Mouse (Mus musculus) lung, embryonic 16.5 days (tissue): ENCODE measurements around the gene Slc45a2. TPM values are rescaled to one million over a fixed set of nuclear protein-coding genes. Genes with fewer than 3 reads are reported as not detected.

Source experiments
- ATAC-seq: fragments of 200-750 bp; cut with Nextera tagmentation; 2 replicates; pipeline ENCODE4 v1.8.0; 2017; ENCODE audit warnings: low read depth, mild to moderate bottlenecking, moderate library complexity
- H3K27ac ChIP-seq: fragments of 300-500 bp; sonication (generic); 2 replicates; pipeline ENCODE4 v1.5.1; 2014; ENCODE audit warnings: mild to moderate bottlenecking, control low read depth, low read length
- H3K27me3 ChIP-seq: fragments of 300-500 bp; sonication (generic); 2 replicates; pipeline ENCODE4 v1.6.1; 2014; ENCODE audit warnings: low read depth, low read length, mixed read lengths; ENCODE audit not compliant: control insufficient read depth, insufficient read depth
- H3K36me3 ChIP-seq: fragments of 300-500 bp; sonication (generic); 2 replicates; pipeline ENCODE4 v1.6.1; 2014; ENCODE audit warnings: low read length; ENCODE audit not compliant: control insufficient read depth, insufficient read depth
- H3K4me1 ChIP-seq: fragments of 300-500 bp; sonication (generic); replicated peaks from 2 replicates; pipeline ENCODE4 v1.6.1; 2014; ENCODE audit warnings: low read length, mixed read lengths; ENCODE audit not compliant: control insufficient read depth, insufficient read depth
- H3K4me2 ChIP-seq: fragments of 300-500 bp; sonication (generic); 2 replicates; pipeline ENCODE4 v1.6.1; 2014; ENCODE audit warnings: low read depth, low read length, control low read depth
- H3K4me3 ChIP-seq: fragments of 300-500 bp; sonication (generic); 2 replicates; pipeline ENCODE4 v1.5.1; 2014; ENCODE audit warnings: mild to moderate bottlenecking, low read length, control low read depth
- H3K9ac ChIP-seq: fragments of 300-500 bp; sonication (generic); 2 replicates; pipeline ENCODE4 v1.6.1; 2014; ENCODE audit warnings: low read length, control low read depth
- H3K9me3 ChIP-seq: fragments of 300-500 bp; sonication (generic); 2 replicates; pipeline ENCODE4 v1.6.1; 2016; ENCODE audit warnings: low read length; ENCODE audit not compliant: control insufficient read depth
- WGBS: fragments of 180-500 bp; shearing (Covaris S2); extraction: QIAGEN DNeasy Blood & Tissue Kit; methylation state at CpG from one replicate; pipeline ENCODE4 v1.1.7; 2014; 5-methylcytosine and 5-hydroxymethylcytosine counted together
- polyA plus RNA-seq: library from polyadenylated mRNA; unstranded; fragments of >200 nt; fragmentation: Nextera tagmentation; extraction: Ambion mirVana; gene quantifications from 2 replicates; pipeline ENCODE4 v1.2.1, GENCODE M21; 2015

The Slc45a2 gene
- polyA plus RNA-seq, 1 experiment from 2014 or later, result not detected

GRCm38 (mm10) chr15:11026801-11027561 is 26.5 kb downstream of the Slc45a2 start:
- Histone ChIP-seq H3K9ac (no peak overlapping the region), H3K4me2 (no peak overlapping the region), H3K9me3 (no peaks in the 10 kb centered on the region), H3K27ac (no peak overlapping the region), H3K27me3 (no peaks in the 10 kb centered on the region), H3K36me3 (no peaks in the 10 kb centered on the region), H3K4me3 (no peak overlapping the region), H3K4me1 (no peaks in the 10 kb centered on the region)
- 39% methylated on average over 4 of the region's 4 CpGs for WGBS
- no peak for ATAC-seq

DNA sequence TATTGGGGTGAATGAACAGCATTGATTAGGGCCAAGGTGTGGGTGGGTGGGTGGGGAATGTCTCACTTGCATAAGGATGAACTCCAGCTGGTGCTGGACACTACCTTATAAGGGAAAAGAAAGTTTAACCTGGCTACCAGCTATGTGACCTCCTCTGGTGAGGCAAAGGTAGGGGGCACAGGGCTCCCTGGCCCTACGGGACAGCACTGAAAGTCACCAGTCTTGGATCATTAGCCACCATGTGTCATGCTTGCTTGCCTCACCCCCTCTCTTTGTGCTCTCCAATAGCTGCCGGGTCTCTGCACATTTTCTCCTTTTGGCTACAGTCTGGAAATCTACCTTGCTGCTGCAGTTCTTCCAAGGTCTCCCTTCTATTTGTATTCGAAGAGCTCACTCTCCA is 29.7 kb downstream of the Slc45a2 start:
- ATAC-seq, result no peak
- Histone ChIP-seq H3K9me3 (no peaks in the 10 kb centered on the region), H3K4me2 (no peak overlapping the region), H3K9ac (no peak overlapping the region), H3K27ac (no peak overlapping the region), H3K27me3 (peaks cover 12% of the 10 kb centered on the region), H3K36me3 (no peaks in the 10 kb centered on the region), H3K4me1 (no peaks in the 10 kb centered on the region), H3K4me3 (no peak overlapping the region)
- 66% methylated on average over 3 of the region's 3 CpGs for WGBS

DNA sequence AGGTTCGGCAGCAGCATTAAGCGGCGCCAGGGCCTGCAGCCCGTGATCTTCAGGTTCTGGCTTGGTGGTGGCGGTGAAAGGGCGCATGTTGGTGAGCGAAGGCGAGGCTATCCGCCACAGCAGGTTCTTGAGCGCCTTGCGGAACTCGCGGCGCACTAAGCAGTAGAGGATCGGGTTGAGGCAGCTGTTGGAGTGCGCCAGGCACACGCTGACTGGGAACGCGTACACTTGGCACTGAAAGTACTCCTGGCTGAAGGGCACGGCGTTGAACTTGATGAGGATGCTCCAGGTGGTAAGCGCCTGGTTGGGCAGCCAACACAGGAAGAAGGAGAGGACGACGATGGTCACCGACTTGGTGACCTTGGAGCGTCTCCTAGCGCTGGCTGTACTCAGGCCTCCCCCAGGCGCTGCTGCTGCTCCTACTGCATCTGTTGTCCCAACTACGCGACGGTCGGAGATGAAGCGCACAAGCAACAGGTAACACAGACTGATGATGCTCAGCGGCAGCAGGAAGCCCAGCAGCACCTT is 35.5 kb downstream of the Slc45a2 start:
- H3K4me2 ChIP-seq, result peak overlapping the region; percentile 66
- peak overlapping the region; percentile 48 for H3K4me3 ChIP-seq
- H3K36me3 ChIP-seq, result no peaks in the 10 kb centered on the region
- H3K27me3 ChIP-seq, result peaks cover 44% of the 10 kb centered on the region
- peaks cover 13% of the 10 kb centered on the region for H3K4me1 ChIP-seq
- 7% methylated on average over 34 of the region's 34 CpGs for WGBS
- H3K27ac ChIP-seq, result no peak overlapping the region
- no peaks in the 10 kb centered on the region for H3K9me3 ChIP-seq
- H3K9ac ChIP-seq, result no peak overlapping the region
- no peak for ATAC-seq

DNA sequence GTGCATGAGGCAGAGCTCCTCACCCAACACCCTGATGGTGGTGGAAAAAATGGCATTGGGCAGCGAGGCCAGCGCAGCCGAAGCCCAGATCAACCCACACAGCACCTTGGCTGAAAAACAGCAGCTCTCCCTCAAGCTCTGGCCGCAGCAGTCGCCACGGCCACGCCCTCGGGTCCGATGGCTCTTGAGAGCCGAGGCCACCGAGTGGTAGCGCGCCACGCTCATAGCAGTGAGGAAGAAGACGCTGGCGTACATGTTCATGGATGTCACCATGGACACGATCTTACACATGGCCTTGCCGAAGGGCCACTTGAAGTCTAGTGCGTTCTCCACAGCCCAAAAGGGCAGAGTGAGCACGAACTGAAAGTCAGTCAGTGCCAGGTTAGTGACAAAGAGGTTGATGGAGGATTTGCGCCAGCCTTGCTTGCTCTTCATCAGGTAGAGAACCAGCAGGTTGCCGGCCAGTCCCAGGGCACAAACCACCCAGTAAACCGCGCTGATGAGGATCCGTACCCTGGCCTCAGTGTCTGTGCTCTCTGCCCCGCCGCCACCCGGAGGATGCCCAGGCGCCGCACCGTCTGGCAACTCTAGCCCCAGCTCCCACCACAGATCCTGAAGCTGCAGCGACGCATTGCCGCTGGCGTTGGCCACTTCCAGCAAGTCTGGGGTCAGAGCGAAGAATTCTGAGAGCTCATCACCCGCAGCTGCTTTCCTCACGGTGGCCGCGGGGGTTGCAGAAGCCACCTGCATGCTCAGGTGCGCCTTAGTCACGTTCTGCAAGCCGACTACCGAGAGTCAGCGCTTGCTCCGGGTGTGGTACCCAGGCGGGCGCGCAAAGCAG is 36.2 kb downstream of the Slc45a2 start:
- Histone ChIP-seq H3K9ac (no peak overlapping the region), H3K27ac (no peak overlapping the region), H3K9me3 (no peaks in the 10 kb centered on the region), H3K36me3 (no peaks in the 10 kb centered on the region), H3K27me3 (peaks cover 44% of the 10 kb centered on the region), H3K4me2 (peak overlapping the region; percentile 66), H3K4me3 (peak overlapping the region; percentile 48), H3K4me1 (peaks cover 13% of the 10 kb centered on the region)
- 2% methylated on average over 46 of the region's 49 CpGs for WGBS
- no peak for ATAC-seq

GRCm38 (mm10) chr15:11037376-11037695 is 36.8 kb downstream of the Slc45a2 start:
- WGBS, result 7% methylated on average over 8 of the region's 8 CpGs
- H3K27me3 ChIP-seq, result peaks cover 44% of the 10 kb centered on the region
- no peaks in the 10 kb centered on the region for H3K36me3 ChIP-seq
- peaks cover 13% of the 10 kb centered on the region for H3K4me1 ChIP-seq
- no peak for ATAC-seq
- H3K27ac ChIP-seq, result no peak overlapping the region
- H3K9me3 ChIP-seq, result no peaks in the 10 kb centered on the region
- peak overlapping the region; percentile 66 for H3K4me2 ChIP-seq
- H3K9ac ChIP-seq, result no peak overlapping the region
- peak overlapping the region; percentile 48 for H3K4me3 ChIP-seq

DNA sequence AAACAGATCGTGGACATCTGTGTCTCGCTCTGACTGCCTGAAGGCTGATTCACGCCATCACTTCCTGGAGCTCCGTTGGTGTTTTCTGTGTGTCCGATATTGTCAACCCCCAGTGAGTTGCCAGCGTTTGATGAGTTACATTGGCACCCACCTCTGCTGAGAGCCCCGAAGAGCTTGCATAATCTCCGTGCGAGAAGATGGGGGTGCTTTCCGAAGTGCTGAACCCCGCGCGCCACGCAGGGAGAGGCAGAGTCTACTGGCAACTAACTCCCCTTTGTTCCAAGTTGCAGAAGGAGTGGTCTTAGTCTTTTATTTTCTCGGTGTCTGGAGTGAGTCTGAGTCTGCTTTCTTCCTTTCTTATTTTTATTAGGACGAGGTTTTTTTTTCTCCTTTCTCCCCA is 37.2 kb downstream of the Slc45a2 start, which contains the start of gene Rxfp3:
Gene Rxfp3 (minus strand): TSS at position 281 of the 400 bp plus-strand sequence.
- peaks cover 44% of the 10 kb centered on the region for H3K27me3 ChIP-seq
- H3K4me2 ChIP-seq, result peak within 1 kb of the TSS; percentile 66
- peaks cover 13% of the 10 kb centered on the region for H3K4me1 ChIP-seq
- no peaks in the 10 kb centered on the region for H3K9me3 ChIP-seq
- peak within 1 kb of the TSS; percentile 48 for H3K4me3 ChIP-seq
- no peak within 1 kb of the TSS for H3K9ac ChIP-seq
- H3K27ac ChIP-seq, result no peak within 1 kb of the TSS
- H3K36me3 ChIP-seq, result no peaks in the 10 kb centered on the region
- ATAC-seq, result no peak
- WGBS, result 3% methylated on average over 16 of the region's 16 CpGs

- WGBS, result 2% methylated on average over 12 of the region's 12 CpGs
- H3K4me3 ChIP-seq, result no peak overlapping the region
- no peak for ATAC-seq
Measured at GRCm38 (mm10) chr15:11038476-11038875, 38.0 kb downstream of the Slc45a2 start.

GRCm38 (mm10) chr15:11040067-11040466 is 39.5 kb downstream of the Slc45a2 start:
- Histone ChIP-seq H3K36me3 (no peaks in the 10 kb centered on the region), H3K27me3 (peaks cover 33% of the 10 kb centered on the region), H3K4me2 (no peak overlapping the region), H3K27ac (no peak overlapping the region), H3K4me1 (peaks cover 13% of the 10 kb centered on the region), H3K4me3 (no peak overlapping the region), H3K9ac (no peak overlapping the region), H3K9me3 (no peaks in the 10 kb centered on the region)
- ATAC-seq, result 0 out of 2 replicates have a peak, but pooled peaks have one; percentile 34
- WGBS, result 27% methylated on average over 5 of the region's 5 CpGs

More at GRCm38 (mm10) chr15:11038476-11038875, 38.0 kb downstream of the Slc45a2 start:
- H3K27ac ChIP-seq, result no peak overlapping the region
- H3K4me2 ChIP-seq, result no peak overlapping the region
- peaks cover 13% of the 10 kb centered on the region for H3K4me1 ChIP-seq
- H3K9me3 ChIP-seq, result no peaks in the 10 kb centered on the region
- no peak overlapping the region for H3K9ac ChIP-seq
- H3K36me3 ChIP-seq, result no peaks in the 10 kb centered on the region
- peaks cover 44% of the 10 kb centered on the region for H3K27me3 ChIP-seq

DNA sequence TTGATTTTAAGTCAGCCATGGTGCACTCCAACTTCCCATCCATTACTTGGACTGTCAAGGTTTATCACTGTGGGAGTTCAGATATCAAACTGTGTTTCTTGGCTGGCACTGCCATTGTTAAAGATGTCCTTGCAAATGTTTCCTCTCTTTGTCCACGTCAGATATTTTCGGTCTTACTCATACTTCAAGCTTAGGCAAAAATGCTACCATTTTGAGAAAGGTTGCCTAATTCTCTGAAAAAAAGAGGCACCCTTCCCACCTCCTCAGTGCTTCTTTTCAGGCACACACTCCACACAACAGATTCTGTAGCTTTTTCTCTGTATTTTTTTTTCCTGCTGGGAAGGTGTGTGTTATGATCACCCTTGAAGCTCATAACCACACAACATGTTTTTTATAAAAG is 40.7 kb downstream of the Slc45a2 start:
- Histone ChIP-seq H3K4me2 (no peak overlapping the region), H3K27me3 (peaks cover 21% of the 10 kb centered on the region), H3K27ac (no peak overlapping the region), H3K36me3 (no peaks in the 10 kb centered on the region), H3K4me1 (peaks cover 10% of the 10 kb centered on the region), H3K4me3 (no peak overlapping the region), H3K9me3 (no peaks in the 10 kb centered on the region), H3K9ac (no peak overlapping the region)
- ATAC-seq, result no peak
- WGBS, result 59% methylated on average over 2 of the region's 2 CpGs
